Mouse (Mus musculus) heart, embryonic 16.5 days (tissue): ENCODE measurements at regions not wholly inside any gene's neighbourhood (a gene's known extent, or its start where the extent isn't known, plus 50 kb on each side); places are given as distances from the start of the nearest gene placed in this dataset.

Experiments
- ATAC-seq: fragments of 200-750 bp; cut with Nextera tagmentation; replicated peaks from 2 replicates; pipeline ENCODE4 v1.8.0; 2017; ENCODE audit warnings: moderate number of reproducible peaks; ENCODE audit not compliant: insufficient read depth, low FRiP score; ENCODE audit errors: extremely low read depth
- H3K27ac ChIP-seq: fragments of 300-500 bp; sonication (generic); 2 replicates; pipeline ENCODE4 v1.5.1; 2014; ENCODE audit warnings: mild to moderate bottlenecking, low read length, control low read depth, moderate library complexity
- H3K27me3 ChIP-seq: fragments of 300-500 bp; sonication (generic); 2 replicates; pipeline ENCODE4 v1.6.1; 2014; ENCODE audit warnings: low read length, mixed read lengths; ENCODE audit not compliant: control insufficient read depth, insufficient read depth
- H3K36me3 ChIP-seq: fragments of 300-500 bp; sonication (generic); 2 replicates; pipeline ENCODE4 v1.6.1; 2014; ENCODE audit not compliant: control insufficient read depth, insufficient read depth
- H3K4me1 ChIP-seq: fragments of 300-500 bp; sonication (generic); 2 replicates; pipeline ENCODE4 v1.6.1; 2014; ENCODE audit warnings: low read length, mixed read lengths; ENCODE audit not compliant: control insufficient read depth, insufficient read depth
- H3K4me2 ChIP-seq: fragments of 300-500 bp; sonication (generic); 2 replicates; pipeline ENCODE4 v1.6.1; 2014; ENCODE audit warnings: low read depth, mild to moderate bottlenecking, control low read depth, low read length
- H3K4me3 ChIP-seq: fragments of 300-500 bp; sonication (generic); 2 replicates; pipeline ENCODE4 v1.5.1; 2014; ENCODE audit warnings: mild to moderate bottlenecking, control low read depth, low read length
- H3K9ac ChIP-seq: fragments of 300-500 bp; sonication (generic); 2 replicates; pipeline ENCODE4 v1.6.1; 2014; ENCODE audit warnings: low read length, control low read depth
- H3K9me3 ChIP-seq: fragments of 300-500 bp; sonication (generic); replicated peaks from 2 replicates; pipeline ENCODE4 v1.6.1; 2016; ENCODE audit warnings: low read length; ENCODE audit not compliant: control insufficient read depth
- WGBS: fragments of 180-500 bp; shearing (Covaris S2); extraction: QIAGEN DNeasy Blood & Tissue Kit; methylation state at CpG from one replicate; pipeline ENCODE4 v1.1.7; 2014; 5-methylcytosine and 5-hydroxymethylcytosine counted together

GRCm38 (mm10) chr3:147943314-147943713, 1047.0 kb downstream of the Adgrl2 start:
- Histone ChIP-seq H3K4me1 (0 out of 2 replicates have a peak, but pooled peaks cover 2% of the 10 kb centered on the region), H3K36me3 (no peaks in the 10 kb centered on the region), H3K4me2 (no peak overlapping the region), H3K9me3 (no peaks in the 10 kb centered on the region), H3K27me3 (no peaks in the 10 kb centered on the region), H3K27ac (no peak overlapping the region), H3K4me3 (no peak overlapping the region), H3K9ac (no peak overlapping the region)
- WGBS: 53% methylated on average over 4 of the region's 4 CpGs
- no peak for ATAC-seq

- Histone ChIP-seq H3K9ac (no peak overlapping the region), H3K4me3 (no peak overlapping the region), H3K36me3 (no peaks in the 10 kb centered on the region), H3K27ac (no peak overlapping the region), H3K4me2 (no peak overlapping the region), H3K9me3 (no peaks in the 10 kb centered on the region), H3K27me3 (no peaks in the 10 kb centered on the region), H3K4me1 (no peaks in the 10 kb centered on the region)
- 59% methylated on average over 6 of the region's 6 CpGs for WGBS
- no peak for ATAC-seq
These were observed 1059.5 kb downstream of the Adgrl2 start for GRCm38 (mm10) chr3:147930811-147931251.

- H3K4me3 ChIP-seq: no peak overlapping the region
- ATAC-seq: no peak
- 87% methylated on average over 2 of the region's 2 CpGs for WGBS
- H3K4me1 ChIP-seq: no peaks in the 10 kb centered on the region
- no peaks in the 10 kb centered on the region for H3K9me3 ChIP-seq
- no peak overlapping the region for H3K4me2 ChIP-seq
- H3K27ac ChIP-seq: no peak overlapping the region
- H3K36me3 ChIP-seq: no peaks in the 10 kb centered on the region
- no peak overlapping the region for H3K9ac ChIP-seq
- H3K27me3 ChIP-seq: no peaks in the 10 kb centered on the region
These were observed 1068.0 kb downstream of the Ttll7 start for GRCm38 (mm10) chr3:147920181-147920580.

DNA sequence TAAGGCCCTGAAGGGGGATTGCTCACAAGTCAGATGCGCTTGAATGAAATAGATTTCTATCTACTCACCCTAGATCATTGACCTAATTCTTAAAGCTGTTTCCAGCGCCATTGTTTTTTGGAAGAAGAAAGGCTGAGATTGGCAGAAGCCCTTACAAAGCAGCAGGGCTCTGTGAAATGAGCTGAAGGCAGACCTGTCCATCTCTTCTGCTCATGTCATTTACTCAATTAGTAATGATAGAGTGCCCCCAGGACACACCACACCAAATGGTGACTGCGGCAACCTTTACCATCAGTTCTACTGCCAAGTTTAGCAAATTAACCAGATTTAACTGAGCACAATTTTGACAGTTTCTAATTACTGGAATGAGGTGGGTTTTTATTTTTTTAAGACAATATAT, 1067.5 kb downstream of the Ttll7 start:
- no peak for ATAC-seq
- H3K4me2 ChIP-seq: no peak overlapping the region
- H3K4me3 ChIP-seq: no peak overlapping the region
- H3K27ac ChIP-seq: no peak overlapping the region
- H3K27me3 ChIP-seq: no peaks in the 10 kb centered on the region
- no peak overlapping the region for H3K9ac ChIP-seq
- H3K4me1 ChIP-seq: no peaks in the 10 kb centered on the region
- 93% methylated on average over 3 of the region's 3 CpGs for WGBS
- H3K36me3 ChIP-seq: no peaks in the 10 kb centered on the region
- no peaks in the 10 kb centered on the region for H3K9me3 ChIP-seq

DNA sequence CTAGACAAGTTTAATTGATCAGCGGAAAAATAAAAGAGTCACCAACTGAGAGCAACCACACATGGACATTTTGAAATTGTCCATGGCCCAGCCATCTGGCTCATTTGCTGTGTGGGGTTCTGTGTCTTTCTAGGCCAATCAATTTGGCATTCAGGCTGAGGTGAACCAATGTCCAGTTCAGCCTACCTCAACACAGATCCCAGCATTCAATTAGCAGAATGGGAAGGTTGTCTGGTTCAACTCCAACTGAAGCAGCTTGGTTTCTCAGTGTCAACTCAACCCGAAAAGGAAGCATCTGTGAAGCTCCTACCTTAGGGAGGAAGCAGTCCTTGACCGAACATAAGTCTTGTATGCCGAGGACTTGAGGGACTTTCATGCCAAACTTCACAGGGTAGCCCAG, 1067.0 kb downstream of the Ttll7 start:
- no peak overlapping the region for H3K9ac ChIP-seq
- no peaks in the 10 kb centered on the region for H3K4me1 ChIP-seq
- no peak for ATAC-seq
- no peak overlapping the region for H3K4me2 ChIP-seq
- no peak overlapping the region for H3K4me3 ChIP-seq
- no peaks in the 10 kb centered on the region for H3K36me3 ChIP-seq
- H3K9me3 ChIP-seq: no peaks in the 10 kb centered on the region
- H3K27ac ChIP-seq: no peak overlapping the region
- H3K27me3 ChIP-seq: no peaks in the 10 kb centered on the region
- WGBS: 90% methylated on average over 4 of the region's 4 CpGs

DNA sequence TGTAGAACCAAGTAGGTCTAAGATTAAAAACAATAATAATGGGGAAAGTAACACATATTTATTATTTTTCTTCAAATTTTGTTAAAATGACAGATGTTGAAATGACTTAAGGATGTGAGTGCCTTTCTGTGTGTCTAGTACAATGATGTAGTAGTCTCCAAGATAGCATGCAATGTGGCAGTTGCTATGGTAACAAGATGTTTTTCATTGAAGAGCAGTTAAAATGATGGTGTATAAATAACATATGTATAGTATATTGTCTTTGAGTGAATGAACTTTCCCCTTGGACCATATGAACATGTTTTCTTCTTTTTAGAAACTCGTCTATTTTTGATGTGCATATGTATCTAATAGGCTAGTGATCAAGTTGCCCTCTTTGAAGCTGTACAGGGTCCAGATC, 1044.6 kb downstream of the Ttll7 start:
- no peaks in the 10 kb centered on the region for H3K36me3 ChIP-seq
- H3K27ac ChIP-seq: no peak overlapping the region
- no peaks in the 10 kb centered on the region for H3K4me1 ChIP-seq
- H3K9me3 ChIP-seq: no peaks in the 10 kb centered on the region
- H3K4me2 ChIP-seq: no peak overlapping the region
- ATAC-seq: no peak
- H3K9ac ChIP-seq: no peak overlapping the region
- 37% methylated on average over 1 of the region's 1 CpGs for WGBS
- no peak overlapping the region for H3K4me3 ChIP-seq
- no peaks in the 10 kb centered on the region for H3K27me3 ChIP-seq

DNA sequence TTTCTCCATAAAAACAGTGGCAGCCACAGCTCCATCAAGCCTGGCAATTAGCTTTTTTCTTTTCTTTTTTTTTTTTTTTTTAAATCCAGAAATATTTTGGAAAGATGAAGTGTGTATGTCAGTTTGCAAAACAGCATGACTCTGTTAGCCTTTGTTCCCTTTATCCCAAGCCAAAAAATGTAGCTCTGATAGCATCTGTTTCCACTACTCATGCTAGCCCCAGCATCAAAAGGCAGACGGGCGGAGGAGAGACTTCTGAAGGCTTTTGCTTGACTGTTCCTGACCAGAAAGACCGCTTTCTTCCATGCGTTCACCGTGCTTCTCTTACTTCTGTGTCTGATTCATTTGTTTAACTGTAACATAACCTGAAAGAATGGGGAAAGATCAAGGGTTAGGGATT, 1039.5 kb downstream of the Ttll7 start:
- Histone ChIP-seq H3K36me3 (no peaks in the 10 kb centered on the region), H3K27me3 (no peaks in the 10 kb centered on the region), H3K27ac (no peak overlapping the region), H3K9ac (no peak overlapping the region), H3K9me3 (no peaks in the 10 kb centered on the region), H3K4me2 (no peak overlapping the region), H3K4me1 (no peaks in the 10 kb centered on the region), H3K4me3 (no peak overlapping the region)
- no peak for ATAC-seq
- 69% methylated on average over 5 of the region's 5 CpGs for WGBS

- no peaks in the 10 kb centered on the region for H3K36me3 ChIP-seq
- H3K9me3 ChIP-seq: no peaks in the 10 kb centered on the region
- no peak overlapping the region for H3K9ac ChIP-seq
- WGBS: 79% methylated on average over 10 of the region's 10 CpGs
- H3K4me2 ChIP-seq: no peak overlapping the region
- no peak for ATAC-seq
- no peak overlapping the region for H3K4me3 ChIP-seq
- H3K27me3 ChIP-seq: no peaks in the 10 kb centered on the region
- H3K27ac ChIP-seq: no peak overlapping the region
- H3K4me1 ChIP-seq: no peaks in the 10 kb centered on the region
These were observed 1034.2 kb downstream of the Ttll7 start for GRCm38 (mm10) chr3:147886261-147886893.

DNA sequence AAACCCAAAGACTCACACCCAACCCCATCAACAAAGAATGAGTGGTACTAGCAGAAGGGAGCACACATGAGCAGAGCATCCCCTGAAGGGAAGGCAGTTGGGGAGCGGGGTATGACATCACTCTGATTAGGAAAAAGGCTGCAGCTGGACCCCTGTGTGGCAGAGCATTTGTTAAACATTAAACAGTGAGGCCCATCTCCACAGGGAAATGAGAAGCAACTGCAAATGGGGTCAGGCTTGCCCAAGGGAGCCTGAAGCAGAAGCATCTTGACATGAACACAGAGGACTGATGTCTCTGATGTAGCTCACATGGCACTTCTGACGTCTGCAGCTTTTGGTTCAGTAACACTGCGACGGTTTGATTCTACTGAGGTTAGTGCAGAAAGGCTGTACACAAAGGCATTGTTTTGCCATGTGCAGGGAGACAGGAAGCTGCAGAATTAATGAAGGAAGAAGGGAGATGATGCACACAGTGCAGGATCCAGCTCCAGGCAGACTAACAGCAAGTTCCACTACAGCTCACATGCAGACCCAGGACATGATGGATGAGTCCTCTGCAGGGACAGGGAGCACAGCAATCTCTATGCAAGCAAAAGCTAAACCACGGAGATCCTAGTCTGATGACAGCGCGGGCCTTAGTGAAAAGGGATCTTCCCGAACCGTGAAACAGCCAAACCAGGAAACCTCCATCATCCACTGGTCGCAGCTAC, 1030.9 kb downstream of the Ttll7 start:
- no peak overlapping the region for H3K4me2 ChIP-seq
- H3K4me3 ChIP-seq: no peak overlapping the region
- no peaks in the 10 kb centered on the region for H3K4me1 ChIP-seq
- H3K9ac ChIP-seq: no peak overlapping the region
- no peaks in the 10 kb centered on the region for H3K36me3 ChIP-seq
- WGBS: 71% methylated on average over 10 of the region's 10 CpGs
- no peak overlapping the region for H3K27ac ChIP-seq
- H3K27me3 ChIP-seq: no peaks in the 10 kb centered on the region
- H3K9me3 ChIP-seq: no peaks in the 10 kb centered on the region
- ATAC-seq: no peak
